Mouse (Mus musculus) large intestine, adult 2 months (tissue): ENCODE data around the gene Creb3l2. TPM values are rescaled to one million over a fixed set of nuclear protein-coding genes. Genes with fewer than 3 reads are reported as not detected.

Experiments
- DNase-seq: peaks from one replicate; pipeline ENCODE4 v3.0.0-alpha.2; 2012; ENCODE audit warnings: low read depth, low spot score
- WGBS: fragments of 180-500 bp; shearing (Covaris S2); methylation state at CpG from one replicate; pipeline ENCODE4 v1.1.7; 2018; 5-methylcytosine and 5-hydroxymethylcytosine counted together
- polyA plus RNA-seq: library from polyadenylated mRNA; depleted of rRNA; stranded (reverse); fragments of >200 nt; gene quantifications from 2 replicates; pipeline ENCODE4 v1.2.3, GENCODE M21; 2012

Gene Creb3l2
- polyA plus RNA-seq, 1 experiment = 8.5 TPM

DNA sequence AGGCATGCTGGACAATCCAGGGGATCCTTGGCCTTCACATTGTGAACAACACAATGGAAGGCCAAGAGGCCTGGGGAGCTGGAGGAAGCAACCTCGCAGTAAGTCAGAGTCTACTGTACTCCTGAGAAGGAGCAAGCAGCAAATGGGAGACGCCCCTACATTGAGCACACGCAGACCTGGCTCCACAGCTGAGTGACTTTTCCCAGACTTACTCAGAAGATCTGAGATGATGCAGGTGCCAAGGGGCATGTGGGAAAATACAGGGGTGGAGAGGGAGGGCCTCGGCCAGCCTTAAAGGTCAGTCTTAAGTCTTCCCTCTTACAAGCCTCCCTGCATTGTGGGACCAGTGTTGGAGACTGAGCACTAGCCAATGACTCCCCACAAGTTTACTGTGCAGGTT is 25.2 kb downstream of the Creb3l2 start:
- WGBS = 84% methylated on average over 4 of the region's 4 CpGs
- DNase-seq = no peak

DNA sequence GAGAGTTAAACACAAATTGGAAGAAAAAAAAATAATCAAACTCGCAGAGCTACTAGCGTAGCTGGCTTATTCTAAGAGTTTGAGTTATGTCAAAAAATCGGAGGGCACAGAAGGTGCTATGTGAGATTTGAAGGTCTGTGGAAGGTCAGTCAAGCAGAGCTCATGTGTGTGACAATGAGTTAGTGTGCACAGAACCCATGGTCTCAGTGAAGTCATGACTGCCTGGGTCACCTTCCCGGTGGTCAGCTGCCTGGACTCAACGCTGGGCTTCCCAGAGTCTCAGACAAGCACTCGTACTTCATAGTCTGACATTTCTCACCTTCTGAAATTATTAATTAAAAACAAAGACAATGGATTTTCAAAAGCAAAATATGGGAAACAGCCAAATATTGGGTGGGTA is 26.4 kb downstream of the Creb3l2 start:
- no peak for DNase-seq
- 80% methylated on average over 6 of the region's 6 CpGs for WGBS

DNA sequence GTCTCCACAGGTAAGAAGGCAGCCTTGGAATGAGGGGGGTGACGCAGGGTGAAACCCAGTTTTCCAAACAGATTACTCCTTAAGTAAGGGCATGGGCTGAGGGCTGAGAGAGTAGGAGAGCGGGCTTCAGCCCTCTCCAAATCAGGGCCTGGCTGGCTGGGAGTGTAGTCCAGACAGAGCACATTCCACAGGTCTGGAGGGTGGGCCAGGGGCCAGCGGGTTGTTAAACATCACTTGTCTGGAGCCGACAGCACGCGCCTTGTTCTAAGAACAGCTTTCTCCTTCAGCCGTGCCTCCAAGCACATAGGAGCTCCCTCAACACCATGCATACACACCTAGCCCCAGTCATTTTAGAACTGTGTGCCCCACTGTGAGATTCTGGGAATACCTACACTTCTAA is 26.9 kb downstream of the Creb3l2 start:
- WGBS = 51% methylated on average over 7 of the region's 7 CpGs
- DNase-seq = no peak

DNA sequence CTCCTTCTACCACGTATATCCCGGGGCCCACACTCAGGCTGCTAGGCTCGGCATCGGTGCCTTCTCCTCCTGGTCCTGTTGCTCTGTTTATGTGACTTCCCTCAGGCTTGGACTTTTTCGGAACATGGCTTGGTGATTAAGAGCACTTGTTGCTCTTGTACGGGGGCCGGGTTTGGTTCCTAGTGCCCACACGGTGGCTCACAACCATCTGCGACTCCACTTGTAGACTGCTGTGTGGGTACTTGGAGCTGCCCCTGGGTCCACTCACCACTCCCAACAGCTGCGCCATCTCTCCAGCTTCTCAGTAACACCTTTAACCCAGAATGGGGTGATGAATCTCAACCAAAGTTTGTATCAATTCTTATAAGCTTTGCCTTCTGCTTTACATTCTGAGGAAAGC is 27.4 kb downstream of the Creb3l2 start:
- DNase-seq = no peak

DNA sequence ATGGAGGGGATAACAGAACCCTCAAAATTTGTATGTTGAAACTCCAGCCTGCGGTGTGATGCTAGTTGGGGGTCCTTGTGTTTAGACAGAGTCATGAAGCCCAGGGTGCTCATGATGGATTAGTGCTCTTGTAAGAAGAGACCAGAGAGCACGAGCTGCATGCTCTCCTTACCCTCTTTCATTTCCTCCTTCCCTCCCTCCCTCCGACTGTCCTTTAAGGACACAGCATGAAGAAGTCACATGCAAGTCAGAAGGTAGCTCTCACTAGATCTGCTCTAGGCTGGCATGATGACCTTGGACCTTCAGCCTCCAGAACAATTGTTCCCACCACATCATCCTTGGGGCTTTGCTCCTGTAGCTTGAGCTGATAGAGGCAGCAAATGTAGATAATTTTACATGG is 30.2 kb downstream of the Creb3l2 start:
- no peak for DNase-seq
- WGBS = 88% methylated on average over 3 of the region's 3 CpGs

More for the DNA sequence above, 27.4 kb downstream of the Creb3l2 start:
- WGBS = 87% methylated on average over 10 of the region's 10 CpGs

DNA sequence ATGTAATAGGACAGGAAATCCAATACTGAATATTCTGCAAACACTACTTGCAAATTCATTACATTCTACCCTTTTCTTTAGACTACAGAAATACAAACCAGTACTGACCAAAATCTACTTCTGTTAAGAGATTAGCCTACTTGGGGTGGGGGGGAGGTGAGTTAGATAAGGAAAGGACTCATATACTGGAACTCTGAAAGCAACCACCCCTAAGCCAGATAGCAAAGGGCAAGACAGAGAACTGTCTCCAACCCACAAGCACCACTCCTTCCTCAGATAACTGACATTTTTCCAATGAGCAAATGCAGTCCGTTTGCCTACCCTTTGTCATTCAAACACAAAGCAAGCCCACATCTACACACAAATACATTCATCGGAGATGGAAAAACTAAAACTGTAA is 32.1 kb downstream of the Creb3l2 start:
- no peak for DNase-seq
- WGBS = 85% methylated on average over 2 of the region's 2 CpGs

DNA sequence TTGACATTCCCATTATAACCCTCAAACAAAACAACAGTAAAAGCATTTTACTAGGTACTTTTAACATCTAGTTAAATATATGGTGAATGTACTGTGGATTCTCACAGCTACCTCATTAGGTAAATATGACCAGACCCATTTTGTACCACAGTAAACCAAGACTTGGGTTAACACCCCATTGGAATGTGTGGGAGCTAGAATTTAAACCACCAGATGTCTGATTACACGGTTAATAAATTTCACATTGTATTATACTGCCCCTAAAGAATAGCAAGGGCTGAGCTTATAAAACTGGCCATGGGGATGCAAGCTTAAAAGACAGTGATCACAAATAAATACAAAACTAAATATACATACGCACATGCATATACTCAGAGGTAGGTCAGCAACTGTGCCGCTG is 34.1 kb downstream of the Creb3l2 start:
- no peak for DNase-seq
- 75% methylated on average over 3 of the region's 3 CpGs for WGBS

DNA sequence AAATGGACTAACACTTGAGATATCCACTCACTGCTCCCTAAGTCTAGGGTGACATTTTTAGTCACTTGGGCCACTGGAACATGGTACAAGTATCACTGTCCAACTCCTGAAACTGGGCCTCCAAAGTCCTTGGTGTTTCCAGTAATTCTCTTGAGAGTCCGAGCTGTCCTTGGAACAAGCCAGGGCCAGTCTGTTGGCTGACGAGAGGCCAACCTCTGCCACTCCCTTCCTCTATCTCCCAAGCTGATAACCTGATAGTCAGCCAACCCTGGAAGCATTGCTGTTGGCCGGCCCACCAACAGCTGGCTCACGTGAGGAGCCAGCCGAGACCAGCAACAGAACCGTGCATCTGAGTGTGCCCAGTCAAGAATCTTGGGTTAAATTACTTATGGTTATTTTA is 35.0 kb downstream of the Creb3l2 start:
- DNase-seq = no peak
- 64% methylated on average over 6 of the region's 6 CpGs for WGBS

DNA sequence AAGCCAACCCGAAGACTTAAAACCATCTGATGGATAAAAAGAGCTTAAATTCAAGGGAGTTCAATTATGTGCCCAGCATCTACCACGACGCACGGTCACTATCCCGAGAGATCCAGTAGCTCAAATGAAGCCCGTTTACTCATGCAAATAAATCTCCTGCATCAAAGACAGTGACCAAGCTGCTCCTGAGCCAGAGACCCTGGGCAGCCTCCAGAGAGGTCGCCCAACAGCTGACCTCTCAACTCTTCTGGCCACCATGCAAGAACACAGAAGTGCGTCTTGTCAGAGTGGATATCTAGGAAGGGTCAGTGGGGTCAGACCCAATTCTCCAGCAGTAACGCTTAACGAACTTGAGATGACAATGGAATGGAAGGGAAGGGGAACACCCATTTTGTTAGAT is 35.9 kb downstream of the Creb3l2 start:
- WGBS = 79% methylated on average over 10 of the region's 10 CpGs
- no peak for DNase-seq

DNA sequence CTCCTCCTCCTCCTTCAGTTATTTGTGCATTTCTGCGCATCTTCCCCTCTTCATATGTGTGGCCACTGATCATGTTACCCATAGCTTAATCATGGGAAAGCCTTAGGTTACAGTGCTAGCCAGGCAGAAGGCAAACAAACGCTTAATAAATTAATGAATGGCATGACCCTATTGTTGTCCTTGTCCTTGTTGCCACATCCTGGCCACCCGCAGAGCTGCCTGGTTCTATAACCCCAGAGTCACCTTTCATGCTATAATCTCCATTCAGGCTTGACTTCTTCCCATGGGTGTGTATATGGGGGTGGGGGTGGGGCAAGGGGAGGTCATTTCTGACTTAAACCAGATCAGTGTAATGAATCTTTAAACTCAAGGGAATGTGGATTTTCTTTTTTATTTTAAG is 37.6 kb downstream of the Creb3l2 start:
- 71% methylated on average over 3 of the region's 3 CpGs for WGBS
- no peak for DNase-seq

DNA sequence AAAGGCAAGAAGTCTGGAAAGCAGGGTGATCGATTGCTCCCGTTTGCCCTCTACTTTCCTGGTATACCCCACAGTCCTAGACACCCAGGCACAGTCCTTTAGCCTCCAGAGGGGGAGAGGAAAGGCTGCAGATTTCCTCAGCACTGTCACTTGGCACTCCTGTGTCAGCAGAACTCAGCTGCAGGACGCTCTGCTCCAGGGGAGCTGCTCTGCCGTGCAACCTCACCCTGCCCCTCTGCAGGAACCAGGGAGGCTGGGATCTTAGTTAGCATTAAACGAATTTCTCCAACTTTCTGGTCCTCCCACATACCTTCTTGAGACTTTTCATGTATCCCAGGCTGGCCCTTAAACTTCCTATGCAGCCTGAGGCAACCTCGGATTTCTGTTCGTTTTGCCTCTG is 40.0 kb downstream of the Creb3l2 start:
- WGBS = 61% methylated on average over 7 of the region's 7 CpGs
- DNase-seq = no peak

DNA sequence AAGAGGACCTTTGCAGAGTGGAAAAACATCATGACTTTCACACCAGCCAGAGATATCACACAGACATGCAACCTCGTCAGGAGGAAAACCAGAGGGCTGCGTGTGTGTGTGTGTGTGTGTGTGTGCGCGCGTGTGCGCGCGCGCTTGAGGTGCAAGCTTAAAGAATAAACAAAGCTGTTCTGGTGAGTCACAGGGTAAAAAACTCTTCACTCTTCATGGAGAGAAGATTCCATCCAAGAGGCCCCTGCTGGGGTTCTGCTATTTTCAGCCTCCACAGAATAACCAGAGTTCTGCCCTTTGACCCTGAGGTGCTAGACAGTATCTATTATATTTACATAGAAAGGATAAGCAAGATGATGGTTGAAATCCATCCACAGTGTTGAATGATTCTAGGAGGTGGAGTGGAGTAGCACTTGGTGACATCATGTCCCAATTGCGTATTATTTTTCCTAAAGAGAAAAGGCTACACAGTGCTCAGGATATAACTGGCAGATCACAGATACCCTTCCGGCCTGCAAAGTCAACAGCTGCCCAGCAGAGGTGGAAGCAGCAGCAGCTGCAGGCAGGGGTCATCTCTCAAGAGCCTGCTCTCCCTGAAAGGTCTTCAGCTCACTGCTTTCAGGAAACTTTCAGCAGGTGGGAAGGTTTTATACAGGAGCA is 41.0 kb downstream of the Creb3l2 start:
- WGBS = 63% methylated on average over 11 of the region's 11 CpGs
- DNase-seq = no peak

DNA sequence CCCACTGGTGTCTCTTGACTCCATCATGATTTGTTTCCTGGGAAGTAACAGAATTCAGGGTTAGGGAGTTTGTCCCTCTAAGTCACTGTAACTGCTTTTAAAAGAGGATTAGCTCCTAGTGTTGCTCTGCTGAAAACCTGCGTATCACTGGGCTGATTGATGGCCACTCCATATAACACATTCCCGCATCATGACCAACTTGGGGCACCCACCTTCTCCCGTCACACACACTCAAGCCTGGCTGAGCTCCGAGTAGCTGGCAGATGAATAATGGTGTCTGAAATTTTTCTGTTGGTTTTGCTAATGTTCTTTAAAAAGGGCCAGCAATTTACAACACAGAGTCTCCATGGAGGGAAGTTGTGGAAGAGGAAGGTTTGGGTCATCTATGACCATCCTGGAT is 41.8 kb downstream of the Creb3l2 start:
- DNase-seq = no peak
- WGBS = 93% methylated on average over 4 of the region's 4 CpGs

DNA sequence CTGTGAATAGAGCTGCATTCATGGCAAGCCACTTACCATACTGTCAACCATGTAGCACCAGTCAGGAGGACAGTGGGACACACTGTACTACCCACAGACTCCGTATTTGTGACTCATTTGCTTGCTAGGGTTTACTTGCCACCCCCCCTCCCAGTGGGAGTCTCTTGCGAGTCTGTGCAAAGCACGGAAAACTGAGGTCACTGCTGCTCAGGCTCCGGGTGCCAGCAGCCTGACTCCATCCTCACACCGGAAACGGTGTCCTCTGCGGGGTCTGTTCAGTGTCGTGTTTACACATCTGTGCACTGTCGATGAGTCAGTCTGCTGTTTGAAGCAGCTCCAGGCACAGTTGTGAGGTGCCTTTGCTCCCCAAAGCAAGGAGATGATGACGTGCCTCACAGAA is 43.0 kb downstream of the Creb3l2 start:
- WGBS = 41% methylated on average over 10 of the region's 10 CpGs
- DNase-seq = no peak

DNA sequence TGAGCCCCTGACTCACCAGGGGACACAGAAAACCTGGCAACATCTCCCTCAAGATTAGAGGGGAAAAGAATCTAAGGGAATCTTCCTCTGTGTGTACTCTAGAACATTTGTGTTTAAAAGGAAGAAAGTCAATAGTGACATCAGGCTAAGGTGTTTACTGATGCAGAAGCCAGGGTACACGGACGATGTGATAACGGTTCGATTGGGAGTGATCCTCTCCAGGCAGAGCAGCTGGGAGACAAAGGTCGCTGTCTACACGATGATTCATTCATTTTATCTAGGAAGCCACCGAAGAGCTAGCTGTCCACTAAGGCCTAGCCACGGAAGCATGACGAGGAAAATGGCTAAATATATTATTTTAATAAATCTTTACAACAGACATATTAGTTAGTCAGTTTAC is 44.0 kb downstream of the Creb3l2 start:
- WGBS = 37% methylated on average over 9 of the region's 9 CpGs
- no peak for DNase-seq

DNA sequence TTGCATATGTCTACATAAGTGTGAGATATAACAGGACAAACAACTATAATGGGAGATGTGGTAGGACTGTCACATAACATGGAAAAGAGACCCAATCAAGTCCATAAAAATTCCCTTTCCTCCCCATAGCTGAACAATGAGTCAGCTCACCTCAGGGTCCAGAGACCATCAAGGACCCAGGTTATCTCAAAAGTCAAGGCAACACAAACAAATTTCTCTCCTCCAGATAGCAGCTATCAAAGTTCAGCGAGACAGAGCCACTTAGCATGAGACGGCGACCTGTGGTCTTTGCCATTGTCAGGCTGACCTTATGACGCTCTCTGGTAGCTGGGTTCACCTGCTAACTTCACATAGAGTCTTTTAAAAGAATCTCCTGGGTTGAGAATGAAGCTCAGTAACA is 44.7 kb downstream of the Creb3l2 start:
- DNase-seq = no peak
- 80% methylated on average over 4 of the region's 4 CpGs for WGBS

DNA sequence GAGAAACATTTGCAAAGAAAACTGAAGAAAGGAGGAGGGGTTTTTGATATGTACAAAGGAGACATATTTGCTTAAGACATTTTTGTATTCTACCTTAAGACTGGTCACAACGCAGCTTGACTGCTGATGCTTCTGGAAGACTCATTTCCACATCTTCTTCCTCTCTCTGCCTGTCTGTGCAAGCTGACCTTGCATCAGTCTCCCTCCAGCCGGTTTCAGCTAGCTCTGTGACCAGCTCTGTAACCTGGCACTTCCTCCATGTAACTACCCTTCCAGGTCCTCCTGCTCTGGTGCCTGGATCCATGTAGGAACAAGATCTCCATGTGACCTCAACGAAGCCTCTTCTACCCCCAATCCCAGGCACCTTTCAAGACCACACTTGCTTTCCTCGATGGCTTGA is 45.8 kb downstream of the Creb3l2 start:
- DNase-seq = no peak
- 83% methylated on average over 4 of the region's 4 CpGs for WGBS

DNA sequence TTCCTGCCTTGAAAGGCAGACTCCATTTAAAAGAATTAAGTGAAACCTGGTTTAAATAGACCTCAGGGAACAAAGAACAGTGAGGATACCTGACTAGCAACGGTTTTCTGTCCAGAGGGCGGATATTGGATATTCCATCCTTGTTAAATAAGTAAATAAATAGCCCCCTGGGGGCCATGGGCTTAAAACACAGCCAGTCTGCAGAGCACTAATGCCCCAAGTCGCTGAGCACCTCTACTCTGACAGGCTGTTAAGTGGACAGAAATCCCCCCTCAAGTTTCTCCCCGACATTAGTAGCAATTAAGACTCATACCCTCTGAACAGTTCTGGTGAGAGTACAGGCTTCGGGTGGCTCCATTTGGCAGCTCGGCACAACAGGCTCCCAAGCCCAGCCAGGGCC is 48.7 kb downstream of the Creb3l2 start:
- DNase-seq = no peak
- WGBS = 81% methylated on average over 6 of the region's 6 CpGs

DNA sequence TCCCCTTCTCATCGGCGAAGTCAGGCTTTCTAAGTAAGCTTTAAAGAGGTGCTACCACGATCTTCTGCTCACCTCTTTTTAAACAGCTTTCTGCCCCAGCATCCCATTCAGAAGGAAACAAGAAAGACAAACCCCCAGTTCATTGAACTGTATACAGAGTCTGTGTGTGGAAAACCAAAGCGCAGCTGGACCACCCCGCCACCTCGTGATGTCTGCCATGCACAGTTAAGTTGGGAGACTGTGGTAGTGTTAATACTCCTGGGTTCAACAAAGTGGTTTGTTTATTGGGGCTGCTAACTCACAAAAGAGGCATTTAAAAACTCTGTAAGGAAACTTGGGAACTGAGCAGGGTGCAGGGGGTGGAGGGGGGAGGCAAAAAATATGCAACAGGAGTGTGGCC is 49.7 kb downstream of the Creb3l2 start:
- DNase-seq = no peak
- 86% methylated on average over 6 of the region's 6 CpGs for WGBS

DNA sequence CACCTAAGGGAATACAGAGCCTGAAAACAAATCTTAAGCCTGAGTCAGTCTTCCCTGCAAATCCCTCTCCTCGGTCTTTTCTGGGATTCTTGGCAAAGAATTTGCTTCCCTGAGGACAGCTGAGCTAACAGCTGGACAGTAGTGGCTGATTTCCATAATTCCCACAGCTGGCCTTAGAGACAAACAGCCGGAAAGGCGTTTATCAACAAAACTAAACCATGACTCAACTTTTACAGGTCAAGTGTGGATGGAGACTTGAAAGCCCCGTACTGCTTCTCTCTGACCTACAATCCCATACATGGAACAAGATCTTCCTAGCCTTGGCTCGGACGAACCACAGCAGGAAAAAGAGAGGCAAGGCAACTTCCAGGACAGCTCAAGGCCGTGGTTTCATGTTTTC is 50.6 kb downstream of the Creb3l2 start:
- 54% methylated on average over 7 of the region's 7 CpGs for WGBS
- no peak for DNase-seq

DNA sequence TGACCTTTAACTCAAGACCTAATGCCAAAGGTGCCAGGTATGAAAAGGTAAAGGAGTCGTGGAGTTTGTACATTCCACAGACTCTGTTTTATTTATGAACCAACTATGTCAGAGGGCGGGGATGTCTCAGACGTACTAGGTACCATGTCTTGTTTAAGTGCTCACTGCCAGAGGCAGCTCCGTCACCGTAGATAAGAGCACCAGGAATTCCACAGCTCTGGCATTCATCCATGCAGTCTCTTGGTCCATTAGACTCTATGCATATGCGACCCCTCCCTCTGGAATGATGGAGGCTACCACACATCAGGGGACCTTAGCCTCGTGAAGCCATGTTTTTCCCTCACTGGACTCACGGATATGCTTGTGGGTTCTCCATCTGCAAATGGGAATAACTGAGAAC is 53.0 kb downstream of the Creb3l2 start:
- DNase-seq = no peak
- 56% methylated on average over 8 of the region's 8 CpGs for WGBS

DNA sequence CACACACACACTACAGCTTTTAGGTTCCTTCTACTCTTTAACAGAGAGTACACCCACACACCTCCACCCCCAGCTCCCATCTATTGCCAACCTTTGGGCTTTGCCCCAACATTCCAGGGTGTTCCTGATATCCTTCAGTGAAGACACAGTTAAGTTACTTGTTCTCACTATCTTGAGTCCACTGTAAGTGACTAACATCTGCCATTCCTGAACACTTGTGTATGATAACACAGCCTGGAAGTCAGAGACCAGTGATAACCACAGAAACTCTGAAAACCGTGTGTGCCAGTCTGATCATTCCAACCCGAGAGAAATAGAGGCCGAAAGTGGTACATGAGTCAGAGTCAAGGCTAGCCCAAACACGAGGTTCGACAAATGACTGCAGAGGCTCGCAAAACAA is 53.4 kb downstream of the Creb3l2 start:
- 63% methylated on average over 6 of the region's 6 CpGs for WGBS
- DNase-seq = no peak
